Mouse (Mus musculus) heart, embryonic 11.5 days (tissue): Measurements from ENCODE around the gene Prkag2. TPM values are rescaled to one million over a fixed set of nuclear protein-coding genes. Genes with fewer than 3 reads are reported as not detected.

Experiments
- ATAC-seq: fragments of 200-750 bp; cut with Nextera tagmentation; replicated peaks from 2 replicates; pipeline ENCODE4 v1.8.0; 2017; ENCODE audit warnings: moderate library complexity; ENCODE audit not compliant: insufficient number of reproducible peaks, low FRiP score, low TSS enrichment
- H3K27ac ChIP-seq: fragments of 300-500 bp; sonication (generic); 2 replicates; pipeline ENCODE4 v1.5.1; 2014; ENCODE audit warnings: mild to moderate bottlenecking, low read depth, low read length
- H3K27me3 ChIP-seq: fragments of 300-500 bp; sonication (generic); 2 replicates; pipeline ENCODE4 v1.6.1; 2014; ENCODE audit warnings: mild to moderate bottlenecking, low read length, mixed read lengths; ENCODE audit not compliant: control insufficient read depth, insufficient read depth
- H3K36me3 ChIP-seq: fragments of 300-500 bp; sonication (generic); 2 replicates; pipeline ENCODE4 v1.6.1; 2014; ENCODE audit warnings: mild to moderate bottlenecking, low read length, moderate library complexity, mixed read lengths; ENCODE audit not compliant: control insufficient read depth, insufficient read depth
- H3K4me1 ChIP-seq: fragments of 300-500 bp; sonication (generic); 2 replicates; pipeline ENCODE4 v1.6.1; 2014; ENCODE audit warnings: low read length; ENCODE audit not compliant: control insufficient read depth, insufficient read depth
- H3K4me2 ChIP-seq: fragments of 300-500 bp; sonication (generic); 2 replicates; pipeline ENCODE4 v1.6.1; 2014; ENCODE audit warnings: mild to moderate bottlenecking, moderate library complexity
- H3K4me3 ChIP-seq: fragments of 300-500 bp; sonication (generic); 2 replicates; pipeline ENCODE4 v1.5.1; 2014; ENCODE audit warnings: low read depth, low read length
- H3K9ac ChIP-seq: fragments of 300-500 bp; sonication (generic); 2 replicates; pipeline ENCODE4 v1.6.1; 2014; ENCODE audit warnings: mild to moderate bottlenecking, low read depth, low read length, moderate library complexity
- H3K9me3 ChIP-seq: fragments of 300-500 bp; sonication (generic); replicated peaks from 2 replicates; pipeline ENCODE4 v1.6.1; 2016; ENCODE audit warnings: low read length; ENCODE audit not compliant: control insufficient read depth
- WGBS: fragments of 180-500 bp; shearing (Covaris S2); extraction: QIAGEN DNeasy Blood & Tissue Kit; methylation state at CpG from one replicate; pipeline ENCODE4 v1.1.7; 2014; ENCODE audit not compliant: insufficient replicate concordance; 5-methylcytosine and 5-hydroxymethylcytosine counted together
- polyA plus RNA-seq: library from polyadenylated mRNA; unstranded; fragments of >200 nt; fragmentation: Nextera tagmentation; extraction: Ambion mirVana; gene quantifications from 2 replicates; pipeline ENCODE4 v1.2.1, GENCODE M21; 2014

The Prkag2 gene
- polyA plus RNA-seq, 1 experiment from 2014 or later = 84.6 TPM

- Histone ChIP-seq H3K9ac (no peak overlapping the region), H3K4me3 (no peak overlapping the region), H3K4me1 (no peaks in the 10 kb centered on the region), H3K27me3 (no peaks in the 10 kb centered on the region; the same call in 1 of the 2 replicates), H3K36me3 (no peaks in the 10 kb centered on the region), H3K27ac (no peak overlapping the region), H3K9me3 (no peaks in the 10 kb centered on the region), H3K4me2 (no peak overlapping the region)
- no peak for ATAC-seq
- whole genome bisulfite sequencing = 74% methylated on average over 5 of the region's 5 CpGs
These were observed 141.8 kb downstream of the Prkag2 start for GRCm38 (mm10) chr5:24958596-24958995.

GRCm38 (mm10) chr5:24956891-24957290, 143.6 kb downstream of the Prkag2 start:
- Histone ChIP-seq H3K4me3 (no peak overlapping the region), H3K4me1 (peaks cover 3% of the 10 kb centered on the region; the same call in 1 of the 2 replicates), H3K9ac (no peak overlapping the region), H3K9me3 (no peaks in the 10 kb centered on the region), H3K4me2 (no peak overlapping the region), H3K27me3 (no peaks in the 10 kb centered on the region; the same call in 1 of the 2 replicates), H3K27ac (no peak overlapping the region), H3K36me3 (no peaks in the 10 kb centered on the region)
- ATAC-seq = no peak
- WGBS = 80% methylated on average over 7 of the region's 7 CpGs

- no peak overlapping the region for H3K27ac ChIP-seq
- H3K36me3 ChIP-seq = no peaks in the 10 kb centered on the region
- 0 out of 2 replicates have a peak, but pooled peaks cover 2% of the 10 kb centered on the region for H3K27me3 ChIP-seq
- 67% methylated on average over 16 of the region's 16 CpGs for WGBS
- H3K9ac ChIP-seq = no peak overlapping the region
- peaks cover 3% of the 10 kb centered on the region; the same call in 1 of the 2 replicates for H3K4me1 ChIP-seq
- no peak overlapping the region for H3K4me3 ChIP-seq
- H3K9me3 ChIP-seq = no peaks in the 10 kb centered on the region
- ATAC-seq = no peak
- no peak overlapping the region for H3K4me2 ChIP-seq
These were observed 147.3 kb downstream of the Prkag2 start for GRCm38 (mm10) chr5:24952842-24953741.

- Histone ChIP-seq H3K27ac (no peak overlapping the region), H3K4me3 (no peak overlapping the region), H3K4me2 (no peak overlapping the region), H3K9me3 (no peaks in the 10 kb centered on the region), H3K27me3 (0 out of 2 replicates have a peak, but pooled peaks cover 2% of the 10 kb centered on the region), H3K36me3 (no peaks in the 10 kb centered on the region), H3K4me1 (peaks cover 3% of the 10 kb centered on the region; the same call in 1 of the 2 replicates), H3K9ac (no peak overlapping the region)
- ATAC-seq = no peak
- WGBS = 69% methylated on average over 6 of the region's 6 CpGs
These were observed 148.2 kb downstream of the Prkag2 start for GRCm38 (mm10) chr5:24952212-24952611.

GRCm38 (mm10) chr5:24950891-24951574, 149.4 kb downstream of the Prkag2 start:
- peaks cover 3% of the 10 kb centered on the region; the same call in 1 of the 2 replicates for H3K4me1 ChIP-seq
- H3K27me3 ChIP-seq = 0 out of 2 replicates have a peak, but pooled peaks cover 2% of the 10 kb centered on the region
- H3K4me2 ChIP-seq = no peak overlapping the region
- H3K9ac ChIP-seq = no peak overlapping the region
- no peaks in the 10 kb centered on the region for H3K36me3 ChIP-seq
- no peak for ATAC-seq
- H3K9me3 ChIP-seq = no peaks in the 10 kb centered on the region
- no peak overlapping the region for H3K27ac ChIP-seq
- no peak overlapping the region for H3K4me3 ChIP-seq
- WGBS = 83% methylated on average over 7 of the region's 7 CpGs

- Histone ChIP-seq H3K4me3 (no peak overlapping the region), H3K9ac (no peak overlapping the region), H3K9me3 (no peaks in the 10 kb centered on the region), H3K4me2 (no peak overlapping the region), H3K27ac (no peak overlapping the region), H3K4me1 (peaks cover 3% of the 10 kb centered on the region; the same call in 1 of the 2 replicates), H3K36me3 (no peaks in the 10 kb centered on the region), H3K27me3 (0 out of 2 replicates have a peak, but pooled peaks cover 2% of the 10 kb centered on the region)
- ATAC-seq = no peak
- 72% methylated on average over 6 of the region's 6 CpGs for WGBS
These were observed 150.4 kb downstream of the Prkag2 start for GRCm38 (mm10) chr5:24950039-24950438.

GRCm38 (mm10) chr5:24938046-24938822, 162.2 kb downstream of the Prkag2 start:
- Histone ChIP-seq H3K27ac (no peak overlapping the region), H3K4me3 (no peak overlapping the region), H3K27me3 (no peaks in the 10 kb centered on the region), H3K4me2 (no peak overlapping the region), H3K9ac (no peak overlapping the region), H3K9me3 (0 out of 2 replicates have a peak, but pooled peaks cover 2% of the 10 kb centered on the region), H3K4me1 (peaks cover 13% of the 10 kb centered on the region), H3K36me3 (no peaks in the 10 kb centered on the region)
- WGBS = 60% methylated on average over 5 of the region's 5 CpGs
- ATAC-seq = no peak

GRCm38 (mm10) chr5:24936451-24936850, 164.0 kb downstream of the Prkag2 start:
- 42% methylated on average over 8 of the region's 8 CpGs for whole genome bisulfite sequencing
- H3K4me2 ChIP-seq = no peak overlapping the region
- H3K27ac ChIP-seq = no peak overlapping the region
- no peaks in the 10 kb centered on the region for H3K36me3 ChIP-seq
- no peaks in the 10 kb centered on the region for H3K27me3 ChIP-seq
- no peak for ATAC-seq
- H3K4me1 ChIP-seq = peaks cover 13% of the 10 kb centered on the region
- H3K9me3 ChIP-seq = 0 out of 2 replicates have a peak, but pooled peaks cover 2% of the 10 kb centered on the region
- no peak overlapping the region for H3K9ac ChIP-seq
- H3K4me3 ChIP-seq = no peak overlapping the region
